Mouse (Mus musculus): ENCODE results near the gene Tuba1a.

DNA sequence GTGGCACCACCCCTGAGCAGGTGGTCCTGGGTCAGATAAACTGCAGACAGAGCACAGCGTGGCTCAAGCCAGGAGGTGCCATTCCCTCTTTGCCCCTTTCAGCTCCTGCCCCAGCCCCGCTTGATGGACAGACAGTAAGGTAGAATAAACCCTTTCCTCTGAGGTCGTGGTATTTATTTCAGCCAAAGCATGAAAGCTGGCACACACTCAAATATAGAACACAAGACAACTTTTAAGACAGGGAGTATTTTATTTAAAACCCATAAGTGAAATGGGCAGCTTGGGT lies 4.0 kb downstream of the Tuba1a start:
- no peak for TF ChIP-seq CTCF (conservative IDR thresholded peaks at IDR 0.05; ENCODE audit: low read length)
- TF ChIP-seq NANOG (IDR thresholded peaks at IDR 0.05; ENCODE audit: borderline replicate concordance, low read length): no peak
- no peak for TF ChIP-seq POU5F1 (IDR thresholded peaks at IDR 0.05; ENCODE audit: borderline replicate concordance, low read length)
